Mouse (Mus musculus): ENCODE results near the gene Anxa5. TPM values are rescaled to one million over a fixed set of nuclear protein-coding genes. Genes with fewer than 3 reads are reported as not detected.
A peak's percentile ranks its signal among the peaks of the same experiment; 100 is the strongest.

Gene Anxa5
- total and polyA plus RNA-seq, 3 experiments: 40.7 to 111 TPM; not detected in 1

GRCm38 (mm10) chr3:36462348-36462747 is 13.3 kb downstream of the Anxa5 start:
- Histone ChIP-seq H3K9ac (ENCODE audit: control insufficient read depth, low read depth, low read length, poor library complexity, severe bottlenecking) (no peak overlapping the region), H3K36me3 (ENCODE audit: control insufficient read depth in 1 of 2, insufficient read depth in 2 of 2, low read length in 2 of 2) (peaks cover 0 to 5% of the 10 kb centered on the region in 2 experiments; a peak in 3 of 4 replicates), H3K27me3 (ENCODE audit: control insufficient read depth in 1 of 2, insufficient read depth in 2 of 2, low read length in 2 of 2) (no peaks in the 10 kb centered on the region), H3K79me2 (ENCODE audit: control insufficient read depth, insufficient read depth, low read length, poor library complexity) (no peaks in the 10 kb centered on the region), H3K9me3 (replicated peaks; ENCODE audit: insufficient read depth, low read length) (no peaks in the 10 kb centered on the region), H3K4me1 (ENCODE audit: control insufficient read depth in 1 of 2, insufficient read depth in 2 of 2, low read length in 2 of 2) (peaks cover 0 to 11% of the 10 kb centered on the region in 2 experiments; a peak in 2 of 4 replicates), H3K4me3 (ENCODE audit: control insufficient read depth in 1 of 2, insufficient read depth in 1 of 2, low read depth in 2 of 2, low read length in 2 of 2) (no peak overlapping the region), H3K27ac (ENCODE audit: control insufficient read depth, low read depth, low read length) (no peak overlapping the region)
- no peak for DNase-seq (ENCODE audit: low read depth, low spot score)
- TF ChIP-seq ZNF384 (IDR thresholded peaks at IDR 0.05; ENCODE audit: low read depth, low read length): peak; percentile 66
- no peak for TF ChIP-seq CTCF (IDR thresholded peaks at IDR 0.05 in 2 of 3, conservative IDR thresholded peaks at IDR 0.05 in 1 of 3; ENCODE audit: control insufficient read depth in 1 of 3, insufficient read depth in 1 of 3, low read depth in 2 of 3, low read length in 3 of 3, poor library complexity in 1 of 3, severe bottlenecking in 1 of 3)

GRCm38 (mm10) chr3:36461819-36462218 is 13.9 kb downstream of the Anxa5 start:
- Histone ChIP-seq H3K27ac (ENCODE audit: control insufficient read depth, low read depth, low read length) (no peak overlapping the region), H3K9me3 (replicated peaks; ENCODE audit: insufficient read depth, low read length) (no peaks in the 10 kb centered on the region), H3K9ac (ENCODE audit: control insufficient read depth, low read depth, low read length, poor library complexity, severe bottlenecking) (no peak overlapping the region), H3K79me2 (ENCODE audit: control insufficient read depth, insufficient read depth, low read length, poor library complexity) (no peaks in the 10 kb centered on the region), H3K27me3 (ENCODE audit: control insufficient read depth in 1 of 2, insufficient read depth in 2 of 2, low read length in 2 of 2) (no peaks in the 10 kb centered on the region), H3K36me3 (ENCODE audit: control insufficient read depth in 1 of 2, insufficient read depth in 2 of 2, low read length in 2 of 2) (peaks cover 0 to 2% of the 10 kb centered on the region in 2 experiments; a peak in 1 of 4 replicates), H3K4me1 (ENCODE audit: control insufficient read depth in 1 of 2, insufficient read depth in 2 of 2, low read length in 2 of 2) (peaks cover 0 to 7% of the 10 kb centered on the region in 2 experiments; a peak in 1 of 4 replicates), H3K4me3 (ENCODE audit: control insufficient read depth in 1 of 2, insufficient read depth in 1 of 2, low read depth in 2 of 2, low read length in 2 of 2) (no peak overlapping the region)
- no peak for DNase-seq (ENCODE audit: low read depth, low spot score)
- TF ChIP-seq NRF1 (IDR thresholded peaks at IDR 0.05; ENCODE audit: insufficient read depth, low read depth, low read length, poor library complexity, severe bottlenecking): no peak
- no peak for TF ChIP-seq ZKSCAN1 (IDR thresholded peaks at IDR 0.05; ENCODE audit: low read depth, low read length)
- no peak for TF ChIP-seq MYB (IDR thresholded peaks at IDR 0.05; ENCODE audit: low read depth, low read length)
- no peak for TF ChIP-seq HCFC1 (IDR thresholded peaks at IDR 0.05; ENCODE audit: low read depth, low read length)
- TF ChIP-seq NELFE (IDR thresholded peaks at IDR 0.05; ENCODE audit: low read depth, low read length): no peak
- TF ChIP-seq MEF2A (IDR thresholded peaks at IDR 0.05; ENCODE audit: extremely low read depth, insufficient replicate concordance, low read depth, low read length, poor library complexity, severe bottlenecking): no peak
- no peak for TF ChIP-seq UBTF (IDR thresholded peaks at IDR 0.05; ENCODE audit: borderline replicate concordance, insufficient read depth, low read depth, low read length)
- TF ChIP-seq MYC (IDR thresholded peaks at IDR 0.05; ENCODE audit: low read depth, low read length): no peak
- TF ChIP-seq JUND (IDR thresholded peaks at IDR 0.05; ENCODE audit: low read depth, low read length): no peak
- no peak for TF ChIP-seq POLR2A (IDR thresholded peaks at IDR 0.05; ENCODE audit: control insufficient read depth in 1 of 2, insufficient read depth in 1 of 2, low read depth in 1 of 2, low read length in 2 of 2, poor library complexity in 1 of 2)
- TF ChIP-seq MAZ (IDR thresholded peaks at IDR 0.05; ENCODE audit: low read depth, low read length): no peak

- TF ChIP-seq MYC (IDR thresholded peaks at IDR 0.05; ENCODE audit: low read depth, low read length) (no peak), POLR2AphosphoS2 (IDR thresholded peaks at IDR 0.05; ENCODE audit: low read length) (no peak), JUND (IDR thresholded peaks at IDR 0.05; ENCODE audit: low read depth, low read length) (no peak), MYB (IDR thresholded peaks at IDR 0.05; ENCODE audit: low read depth, low read length) (no peak), ZMIZ1 (IDR thresholded peaks at IDR 0.05; ENCODE audit: low read depth, low read length) (no peak), ZKSCAN1 (IDR thresholded peaks at IDR 0.05; ENCODE audit: low read depth, low read length) (no peak), POLR2AphosphoS5 (IDR thresholded peaks at IDR 0.05; ENCODE audit: borderline replicate concordance, low read depth, low read length) (no peak), HCFC1 (IDR thresholded peaks at IDR 0.05; ENCODE audit: low read depth, low read length) (no peak), CHD1 (IDR thresholded peaks at IDR 0.05; ENCODE audit: low read depth, low read length) (no peak), TBP (IDR thresholded peaks at IDR 0.05; ENCODE audit: low read depth, low read length) (no peak), ETS1 (IDR thresholded peaks at IDR 0.05; ENCODE audit: low read depth, low read length) (no peak), BHLHE40 (IDR thresholded peaks at IDR 0.05; ENCODE audit: borderline replicate concordance, low read depth, low read length) (no peak), NELFE (IDR thresholded peaks at IDR 0.05; ENCODE audit: low read depth, low read length) (no peak), EP300 (IDR thresholded peaks at IDR 0.05; ENCODE audit: low read depth in 1 of 2, low read length in 2 of 2) (no peak), SMC3 (IDR thresholded peaks at IDR 0.05; ENCODE audit: low read depth, low read length) (no peak)
- H3K27me3 ChIP-seq (ENCODE audit: control insufficient read depth in 1 of 2, insufficient read depth in 2 of 2, low read length in 2 of 2): no peaks in the 10 kb centered on the region
- peaks cover 0 to 2% of the 10 kb centered on the region in 2 experiments; a peak in 1 of 4 replicates for H3K36me3 ChIP-seq (ENCODE audit: control insufficient read depth in 1 of 2, insufficient read depth in 2 of 2, low read length in 2 of 2)
- H3K4me3 ChIP-seq (ENCODE audit: control insufficient read depth in 1 of 2, insufficient read depth in 1 of 2, low read depth in 2 of 2, low read length in 2 of 2): no peak overlapping the region
- DNase-seq (ENCODE audit: low read depth, low spot score): no peak
- H3K27ac ChIP-seq (ENCODE audit: control insufficient read depth, low read depth, low read length): no peak overlapping the region
- H3K4me1 ChIP-seq (ENCODE audit: control insufficient read depth in 1 of 2, insufficient read depth in 2 of 2, low read length in 2 of 2): peaks cover 0 to 4% of the 10 kb centered on the region in 2 experiments; a peak in 1 of 4 replicates
- H3K79me2 ChIP-seq (ENCODE audit: control insufficient read depth, insufficient read depth, low read length, poor library complexity): no peaks in the 10 kb centered on the region
- H3K9ac ChIP-seq (ENCODE audit: control insufficient read depth, low read depth, low read length, poor library complexity, severe bottlenecking): no peak overlapping the region
- H3K9me3 ChIP-seq (replicated peaks; ENCODE audit: insufficient read depth, low read length): no peaks in the 10 kb centered on the region
Observed at GRCm38 (mm10) chr3:36460717-36461116, 15.0 kb downstream of the Anxa5 start.
